Mouse (Mus musculus): ENCODE data around the gene Aqp5.

- TF ChIP-seq ZC3H11A (IDR thresholded peaks at IDR 0.05; ENCODE audit: borderline replicate concordance, low read depth, low read length): no peak
- no peak for TF ChIP-seq MAFK (IDR thresholded peaks at IDR 0.05; ENCODE audit: insufficient read depth, low read depth, low read length)
- no peak for TF ChIP-seq CHD2 (IDR thresholded peaks at IDR 0.05; ENCODE audit: low read depth, low read length)
- no peak for TF ChIP-seq HCFC1 (IDR thresholded peaks at IDR 0.05; ENCODE audit: borderline replicate concordance, insufficient read depth, low read length)
Observed at GRCm38 (mm10) chr15:99619821-99620220, 29.2 kb downstream of the Aqp5 start.
